Mouse (Mus musculus) adipocyte (in vitro differentiated cells): ENCODE measurements around the gene Coq10b.
"Not testable (repeated sequence)": the region's sequence is repeated elsewhere in the genome, so short reads cannot be mapped to it uniquely, and the experiment has no call there.

Source experiments
- DNase-seq: peaks from one replicate; pipeline ENCODE4 v3.0.0-alpha.2; 2016; ENCODE audit warnings: low spot score

The Coq10b gene

DNA sequence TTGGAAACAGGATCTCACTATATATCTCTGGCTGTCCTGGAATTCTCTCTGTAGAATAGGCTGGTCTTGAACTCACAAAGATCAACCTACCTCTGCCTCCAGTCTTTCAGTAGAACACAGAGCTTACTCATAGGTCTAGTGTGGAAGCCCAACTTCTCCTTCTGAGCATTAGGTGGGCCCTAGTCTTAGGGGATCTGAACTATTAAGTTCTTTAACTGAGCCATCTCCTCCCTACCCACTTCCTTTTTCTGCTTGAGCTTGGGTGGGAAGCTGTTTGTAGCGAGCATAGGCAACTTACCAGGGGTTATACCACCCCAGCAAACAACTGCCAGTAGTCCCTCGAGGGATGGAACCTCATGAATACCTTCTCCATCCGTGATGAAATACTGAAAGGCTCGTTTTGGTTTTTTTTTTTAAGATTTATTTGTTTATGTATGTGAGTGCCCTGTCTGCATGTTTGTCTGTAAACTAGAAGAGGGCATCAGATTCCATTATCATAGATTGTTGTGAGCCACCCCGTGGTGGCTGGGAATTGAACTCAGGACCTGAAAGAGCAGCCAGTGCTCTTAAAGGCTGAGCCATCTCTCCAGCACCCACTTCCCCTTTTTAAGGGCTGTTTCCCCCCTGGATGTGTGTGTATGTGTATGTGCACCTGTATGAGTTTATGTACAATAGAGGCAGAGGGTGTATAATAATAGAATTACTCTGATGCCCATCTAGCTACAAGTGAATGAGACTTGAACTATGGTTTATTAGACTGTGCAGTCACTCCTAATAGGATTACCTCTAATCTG is 2.9 kb downstream of the Coq10b start:
- DNase-seq: no peak

DNA sequence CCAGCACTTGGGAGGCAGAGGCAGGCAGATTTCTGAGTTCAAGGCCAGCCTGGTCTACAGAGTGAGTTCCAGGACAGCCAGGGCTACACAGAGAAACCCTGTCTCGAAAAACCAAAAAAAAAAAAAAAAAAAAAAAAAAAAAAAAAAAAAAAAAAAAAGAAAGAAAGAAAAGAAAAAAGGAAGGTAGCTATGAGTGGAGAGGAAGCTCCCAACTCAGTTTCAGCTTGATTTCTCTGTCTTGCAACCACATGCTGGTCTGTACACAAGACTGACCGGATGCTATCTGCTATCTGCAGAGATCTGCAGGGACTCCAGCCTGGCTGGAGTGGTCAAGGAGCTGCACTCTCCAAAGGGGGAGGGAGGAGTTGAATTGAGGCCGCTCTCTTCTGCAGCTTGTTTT is 5.8 kb downstream of the Coq10b start:
- not testable (repeated sequence) for DNase-seq

DNA sequence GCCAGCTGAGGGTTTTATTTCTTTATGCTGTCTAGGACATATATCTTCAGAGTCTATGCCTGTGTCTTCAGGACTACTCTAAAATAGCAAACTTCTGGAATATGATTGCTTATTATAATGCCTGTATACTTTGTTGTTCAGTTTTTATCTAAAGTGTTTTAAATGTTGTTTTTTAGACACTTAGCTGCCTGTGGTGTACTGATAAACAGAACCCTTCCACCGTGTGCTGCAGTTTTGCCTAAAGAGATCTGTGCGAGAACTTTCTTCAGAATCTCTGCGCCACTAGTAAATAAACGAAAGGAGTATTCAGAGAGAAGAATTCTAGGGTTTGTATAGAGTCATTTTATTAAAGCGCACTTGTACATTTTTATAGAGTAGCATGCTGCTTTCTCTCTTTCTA is 8.5 kb downstream of the Coq10b start:
- DNase-seq: no peak

DNA sequence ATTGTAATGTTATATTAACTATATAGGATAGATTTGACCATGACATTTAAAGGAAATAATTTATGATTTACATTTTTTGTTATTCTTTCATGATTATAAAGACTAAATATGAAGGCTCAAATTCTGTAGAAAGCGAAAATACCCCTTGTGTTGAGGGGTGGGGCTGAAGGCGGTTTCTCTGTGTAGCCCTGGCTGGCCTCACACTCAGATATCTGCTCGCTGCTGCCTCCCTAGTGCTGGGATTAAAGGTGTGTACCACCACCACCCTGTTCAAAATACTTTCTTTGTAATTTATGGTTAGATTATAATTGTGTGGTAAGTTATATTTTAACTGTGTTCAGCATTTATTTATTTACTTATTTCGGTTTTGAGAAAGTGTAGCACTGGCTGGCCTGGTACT is 9.2 kb downstream of the Coq10b start:
- no peak for DNase-seq

DNA sequence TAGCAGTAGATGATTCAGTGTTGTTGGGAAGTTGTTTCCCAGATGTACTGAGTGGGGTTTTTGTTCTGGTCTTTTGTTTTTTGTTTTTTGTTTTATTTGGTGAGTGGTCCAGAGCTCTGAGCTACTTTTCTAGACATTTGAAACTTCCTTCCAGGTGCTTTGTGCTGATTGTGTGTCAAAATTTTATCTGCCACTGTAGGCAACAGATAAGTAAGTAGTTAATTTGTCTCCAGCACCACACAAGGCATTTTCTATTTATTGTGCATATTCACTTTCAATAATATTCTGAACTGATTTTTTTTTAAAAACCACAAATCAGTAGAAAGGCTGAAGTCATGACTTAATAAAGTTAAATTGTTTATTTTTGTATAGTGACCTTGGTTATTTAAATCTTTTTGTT is 19.8 kb downstream of the Coq10b start:
- not testable (repeated sequence) for DNase-seq

DNA sequence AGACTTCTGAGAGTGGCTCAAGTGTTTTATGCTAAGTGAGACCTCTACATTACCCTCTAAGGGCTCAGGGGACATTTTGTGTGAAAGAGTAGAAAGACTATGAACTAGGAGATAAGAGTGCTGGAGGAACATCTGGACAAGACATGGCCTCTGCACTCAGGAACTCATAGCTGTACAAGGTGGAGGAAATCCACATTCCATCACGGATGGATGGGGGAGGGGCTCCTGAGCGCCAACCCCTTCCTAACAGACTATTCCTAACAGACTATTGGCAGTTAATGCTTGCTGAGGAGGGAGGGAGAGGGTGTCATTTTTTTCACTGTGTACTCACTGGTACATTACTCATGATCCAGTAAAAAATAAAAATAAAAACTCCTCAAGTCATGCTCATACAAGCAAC is 22.2 kb downstream of the Coq10b start:
- DNase-seq: no peak

DNA sequence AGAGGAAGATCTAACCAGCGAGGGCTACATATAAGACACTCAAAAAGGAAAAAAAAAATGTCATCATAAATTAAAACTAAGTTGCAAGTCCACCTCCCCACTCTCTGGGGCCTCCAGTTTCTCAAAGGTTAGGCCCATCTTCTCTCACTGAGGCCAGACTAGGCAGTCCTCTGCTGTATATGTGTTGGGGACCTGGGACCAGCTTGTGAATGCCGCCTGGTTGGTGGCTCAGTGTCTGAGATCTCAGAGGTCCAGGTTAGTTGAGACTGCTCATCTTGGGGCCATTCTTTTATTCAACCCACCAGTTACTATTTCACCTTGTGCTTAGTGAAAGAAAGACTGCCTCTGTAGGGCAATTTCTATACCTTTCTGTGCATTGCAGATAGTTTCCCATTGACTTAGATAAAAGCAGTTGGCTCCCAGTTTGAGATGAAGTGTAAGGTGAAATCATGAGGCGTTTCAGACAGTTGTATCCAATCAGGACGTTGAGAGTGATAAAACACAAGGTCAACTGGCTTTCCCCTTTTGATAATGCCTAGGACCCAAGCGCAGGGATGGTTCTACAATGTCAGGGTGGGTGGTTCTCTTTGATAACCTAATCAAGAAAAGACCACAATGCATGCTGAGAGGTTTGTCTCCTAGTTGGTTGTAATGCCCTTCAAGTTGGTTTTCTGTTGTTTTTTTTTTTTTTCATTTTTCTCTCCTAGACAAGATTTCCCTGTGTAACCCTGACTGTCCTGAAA is 23.3 kb downstream of the Coq10b start:
- DNase-seq: no peak

DNA sequence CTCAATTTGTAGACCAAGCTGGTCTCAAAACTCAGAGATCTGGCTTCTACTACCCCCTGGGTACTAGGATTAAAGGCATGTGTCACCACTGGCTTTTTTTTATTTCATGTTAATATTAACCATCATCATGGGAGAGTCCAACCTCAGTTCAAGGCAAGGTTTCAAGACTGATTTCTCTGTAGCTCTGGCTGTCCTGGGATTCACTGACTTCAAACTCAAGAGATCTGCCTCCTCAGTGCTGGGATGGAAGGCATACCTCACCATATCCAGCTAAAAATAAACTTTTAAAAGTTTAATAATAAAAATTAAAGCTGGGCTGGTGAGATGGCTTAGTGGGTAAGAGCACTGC is 23.8 kb downstream of the Coq10b start:
- no peak for DNase-seq

DNA sequence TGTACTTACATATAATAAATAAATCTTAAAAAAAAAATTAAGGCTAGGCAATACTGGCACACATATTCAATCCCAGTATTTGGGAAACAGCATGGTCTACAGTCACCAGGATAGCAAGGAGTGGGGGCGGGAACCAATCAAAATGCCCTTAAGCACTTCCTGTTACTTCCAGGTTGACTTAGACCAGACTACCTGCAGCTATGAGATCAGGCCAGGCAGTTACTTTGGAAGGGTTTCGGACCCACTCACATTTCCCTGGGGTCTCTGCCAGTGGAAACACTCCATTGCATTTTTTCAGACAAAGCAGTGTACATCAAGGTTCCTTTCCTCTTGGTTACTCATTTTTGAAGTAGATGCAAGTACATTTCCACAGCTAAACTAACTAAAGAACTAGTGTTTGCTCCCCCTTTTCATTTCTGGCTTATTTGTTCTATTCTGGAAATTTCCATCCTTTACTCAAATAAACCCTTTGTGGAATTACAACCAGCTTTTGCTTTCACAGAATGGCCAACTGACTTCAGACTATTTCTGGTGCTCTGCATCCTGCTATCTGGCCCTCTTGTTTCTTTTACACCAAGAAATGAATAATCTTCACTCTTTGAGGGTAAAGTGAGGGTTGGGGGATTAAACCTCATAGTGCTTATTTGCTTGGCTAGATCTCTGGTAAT is 24.4 kb downstream of the Coq10b start:
- DNase-seq: no peak

DNA sequence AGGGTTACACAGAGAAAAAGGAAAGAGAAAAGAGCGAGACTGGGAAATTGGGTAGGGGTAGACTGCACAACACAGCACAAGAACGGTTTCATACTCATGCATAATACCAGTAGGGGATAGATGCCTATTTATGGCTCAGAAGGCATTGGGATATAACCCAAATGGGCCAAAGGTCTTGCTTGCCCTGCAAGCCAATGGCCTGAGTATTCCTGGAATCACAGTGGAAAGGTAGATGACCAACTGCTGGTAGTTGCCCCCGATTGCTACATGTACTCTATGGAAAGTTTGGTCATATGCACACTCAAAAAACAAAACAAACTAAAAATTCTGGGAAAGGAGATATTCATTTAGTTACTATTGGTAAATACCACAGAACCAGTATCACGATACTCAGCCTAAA is 27.1 kb downstream of the Coq10b start:
- no peak for DNase-seq

DNA sequence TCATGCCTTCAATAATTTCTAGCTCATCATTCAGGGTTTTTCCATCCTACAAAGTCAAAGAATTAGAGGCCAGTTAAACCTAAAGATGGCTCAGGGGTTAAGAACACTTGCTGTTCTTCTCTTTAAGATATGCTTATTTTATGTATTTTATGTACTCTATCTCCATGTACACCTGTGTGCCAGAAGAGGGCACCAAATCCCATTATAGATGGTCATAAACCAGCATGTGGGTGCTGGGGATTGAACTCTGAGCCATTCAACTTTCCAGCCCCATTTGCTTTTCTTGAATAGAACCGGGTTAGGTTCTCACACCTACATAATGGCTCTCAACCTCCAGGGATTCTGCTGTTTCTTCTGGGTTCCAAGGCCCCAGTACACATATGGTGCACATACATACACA is 29.5 kb downstream of the Coq10b start:
- no peak for DNase-seq

DNA sequence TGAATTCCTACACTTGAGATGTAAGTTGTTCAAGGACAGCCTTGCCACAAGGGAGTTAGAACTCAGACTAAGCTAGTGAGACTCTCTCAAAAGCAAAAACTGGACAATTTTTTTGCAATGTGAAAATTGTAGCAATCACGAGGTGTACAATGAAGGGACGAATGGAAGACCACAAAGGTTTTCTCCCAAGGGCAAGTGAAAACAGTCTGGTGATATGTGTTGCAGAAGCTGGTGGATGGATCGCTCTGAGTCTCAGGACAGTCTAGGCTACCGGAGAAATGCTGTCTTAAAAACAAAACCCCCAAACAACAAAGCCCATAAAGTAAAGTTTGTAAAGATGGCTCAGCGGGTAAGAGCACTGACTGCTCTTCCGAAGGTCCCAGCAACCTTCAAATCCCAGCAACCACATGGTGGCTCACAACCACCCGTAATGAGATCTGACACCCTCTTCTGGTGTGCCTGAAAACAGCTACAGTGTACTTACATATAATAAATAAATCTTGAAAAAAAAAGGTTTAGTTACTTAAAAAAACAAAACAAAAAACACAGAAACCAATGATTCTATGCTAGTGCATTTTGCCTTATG is 33.3 kb downstream of the Coq10b start:
- DNase-seq: no peak

DNA sequence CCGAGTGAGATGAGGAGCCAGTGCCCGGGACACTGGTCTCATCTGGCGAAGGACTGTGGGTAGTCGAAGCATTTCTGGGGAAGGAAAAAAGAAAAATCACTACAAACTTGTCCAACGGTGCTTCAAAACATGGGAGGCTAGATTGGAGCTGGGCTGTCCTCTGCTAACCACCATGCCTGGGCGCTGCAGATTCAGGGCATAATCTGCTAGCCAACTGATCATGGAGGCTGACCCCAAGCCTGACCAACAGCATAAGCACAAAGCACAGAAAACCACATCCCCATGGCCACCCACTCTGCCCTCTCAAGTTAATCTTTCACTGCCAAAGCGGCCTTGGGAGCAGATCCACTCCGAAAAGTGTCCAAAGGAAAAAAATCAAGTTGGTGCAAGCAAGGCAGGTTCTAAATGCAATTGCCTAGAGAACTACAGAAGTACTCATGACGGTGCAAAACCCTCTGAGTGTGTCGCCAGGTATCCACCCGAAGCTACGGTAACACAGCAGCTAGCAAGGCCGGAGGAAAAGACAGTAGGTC is 34.4 kb downstream of the Coq10b start:
- DNase-seq: peak; percentile 55

DNA sequence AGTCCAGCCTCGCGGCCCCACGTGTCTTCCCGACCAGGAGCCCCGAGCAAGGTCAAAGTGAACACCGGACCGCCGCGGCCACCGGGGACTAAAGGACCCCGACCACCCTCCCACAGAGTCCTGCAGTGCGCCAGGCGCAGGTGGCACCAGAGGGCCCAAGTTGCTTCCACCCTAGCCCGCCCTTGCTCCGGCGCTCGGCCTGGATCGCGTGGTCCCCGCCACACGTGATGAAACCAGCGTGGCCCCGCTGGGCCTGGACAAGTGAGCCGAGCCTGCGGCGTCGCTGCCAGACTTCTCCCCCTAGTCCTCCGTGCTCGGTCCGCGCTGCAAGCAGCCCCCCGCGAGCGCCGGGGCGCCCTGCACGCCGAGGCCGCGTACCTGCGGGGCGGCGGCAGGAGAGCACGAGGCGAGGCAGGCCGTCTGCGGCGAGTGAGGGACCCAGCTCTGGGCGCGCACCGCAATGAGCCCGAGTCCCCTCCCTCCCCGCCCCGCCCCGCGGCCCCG is 34.9 kb downstream of the Coq10b start:
- no peak for DNase-seq

DNA sequence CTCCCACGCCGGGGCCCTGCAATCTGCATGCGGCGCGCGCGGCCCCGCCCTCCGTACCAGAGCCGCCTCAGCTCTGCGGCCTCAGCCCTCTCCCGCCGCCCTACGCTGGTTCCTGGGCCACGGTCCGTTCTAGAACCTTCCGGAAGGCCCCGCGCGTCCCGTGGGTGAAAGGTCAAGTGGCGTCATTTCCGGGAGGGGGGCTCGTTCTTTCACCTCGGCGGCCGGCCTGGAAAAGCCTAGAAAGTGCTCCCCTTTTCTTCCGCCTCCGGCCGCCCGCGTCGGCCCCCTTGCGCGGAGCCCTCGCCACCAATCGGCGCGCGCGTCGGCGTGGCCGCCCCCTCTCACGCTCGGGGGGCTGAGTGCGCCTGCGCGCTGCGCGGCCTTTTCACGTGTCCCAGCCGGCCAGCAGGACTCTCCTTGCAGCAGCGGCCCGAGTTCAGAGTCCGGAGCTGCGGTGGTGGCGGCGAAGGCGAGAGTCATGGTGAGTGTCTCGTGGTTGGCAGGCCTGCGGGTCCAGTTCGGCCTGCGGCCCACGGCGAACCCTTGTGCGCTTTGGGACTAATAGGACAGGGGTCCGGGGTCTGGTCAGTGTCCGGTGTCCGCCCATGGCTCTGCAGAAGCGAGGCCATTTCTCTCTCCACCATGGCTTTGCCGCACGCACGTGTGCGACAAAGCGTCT is 35.5 kb downstream of the Coq10b start, which contains the start of the genes Hspe1 and Hspd1:
TSS of gene Hspe1 (plus strand) at position 201 of the 679 bp plus-strand sequence.
TSS of gene Hspd1 (minus strand) at position 312 of the 679 bp plus-strand sequence.
- peak; percentile 99 for DNase-seq

DNA sequence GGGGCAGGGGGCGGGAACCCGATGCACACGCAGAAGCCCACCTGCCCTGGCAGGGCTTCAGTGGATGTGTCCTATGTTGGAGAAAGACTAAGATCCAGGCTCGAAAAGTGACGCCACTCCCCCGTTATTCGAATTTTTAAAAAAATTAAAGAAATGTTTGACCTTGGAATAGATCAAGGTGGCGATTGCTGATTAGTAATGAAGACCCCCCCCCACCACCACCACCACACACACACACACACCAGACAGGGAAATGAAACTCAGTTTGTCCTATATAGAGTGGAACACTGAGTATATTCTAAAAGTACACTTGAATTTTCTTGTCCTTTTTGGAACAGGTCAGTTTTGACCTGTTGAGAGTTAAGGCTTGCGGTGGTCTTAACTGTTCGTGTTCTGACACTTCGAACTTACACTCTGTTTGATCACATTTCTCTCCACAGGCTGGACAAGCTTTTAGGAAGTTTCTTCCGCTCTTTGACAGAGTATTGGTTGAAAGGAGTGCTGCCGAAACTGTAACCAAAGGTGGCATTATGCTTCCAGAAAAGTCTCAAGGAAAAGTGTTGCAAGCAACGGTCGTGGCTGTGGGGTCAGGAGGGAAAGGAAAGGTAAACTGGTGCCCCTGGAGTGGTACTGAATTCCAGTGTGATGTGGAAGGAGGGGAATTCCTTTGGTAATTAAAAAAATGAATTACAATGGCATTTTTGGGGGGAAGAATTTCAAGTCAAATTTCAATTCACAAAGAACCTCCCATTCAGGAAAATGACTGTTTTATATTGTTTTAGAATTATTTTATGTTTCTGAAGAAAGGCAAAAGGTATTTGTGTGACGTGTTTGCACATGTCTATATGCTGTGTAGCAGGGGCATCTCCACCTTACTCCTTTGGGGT is 36.3 kb downstream of the Coq10b start:
- peak; percentile 52 for DNase-seq

DNA sequence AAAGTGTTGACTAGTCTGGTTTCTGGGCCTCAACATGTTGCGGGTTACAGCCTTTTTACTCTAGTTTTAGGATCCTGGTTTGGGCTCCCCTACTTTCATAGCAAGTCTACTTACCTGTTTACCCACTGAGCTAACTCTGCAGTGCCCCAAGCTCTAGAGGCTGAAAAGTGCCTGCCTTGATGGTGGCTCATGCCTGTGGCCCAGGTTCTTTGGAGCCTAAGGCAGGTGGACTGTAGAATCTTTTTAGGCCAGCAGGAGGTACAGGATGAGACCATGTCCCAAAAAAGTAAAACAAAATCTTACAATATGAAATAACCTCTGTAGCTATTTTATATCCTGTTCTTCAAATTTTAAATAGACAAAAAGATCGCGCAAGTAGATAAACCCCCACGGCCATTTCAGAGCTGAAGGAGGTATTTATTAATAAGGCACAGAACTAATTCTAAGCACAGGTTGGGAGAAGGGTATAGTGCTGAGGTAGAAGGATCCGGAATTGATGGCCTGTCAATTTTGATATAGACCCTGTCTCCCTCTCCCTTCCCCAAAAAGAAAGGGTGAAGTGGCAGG is 37.0 kb downstream of the Coq10b start:
- no peak for DNase-seq

DNA sequence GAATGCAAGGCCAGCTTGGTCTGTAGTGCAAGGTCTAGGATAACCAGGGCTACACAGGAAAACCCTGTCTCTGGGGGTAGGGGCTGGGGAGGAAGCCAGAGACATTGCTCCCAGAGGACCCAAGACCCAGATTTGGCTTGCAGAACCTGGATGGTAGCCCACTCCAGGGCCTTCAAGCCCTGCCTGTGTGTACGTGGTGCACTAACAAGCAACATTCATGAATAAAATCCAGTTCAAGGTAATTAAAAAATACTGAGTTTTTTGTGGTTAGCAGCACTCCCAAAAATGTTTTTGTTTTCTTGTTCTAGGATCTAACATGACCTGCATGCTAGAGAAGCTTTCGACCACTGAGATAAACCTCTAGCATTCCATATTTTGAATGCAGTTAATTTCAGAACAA is 39.5 kb downstream of the Coq10b start:
- DNase-seq: no peak

DNA sequence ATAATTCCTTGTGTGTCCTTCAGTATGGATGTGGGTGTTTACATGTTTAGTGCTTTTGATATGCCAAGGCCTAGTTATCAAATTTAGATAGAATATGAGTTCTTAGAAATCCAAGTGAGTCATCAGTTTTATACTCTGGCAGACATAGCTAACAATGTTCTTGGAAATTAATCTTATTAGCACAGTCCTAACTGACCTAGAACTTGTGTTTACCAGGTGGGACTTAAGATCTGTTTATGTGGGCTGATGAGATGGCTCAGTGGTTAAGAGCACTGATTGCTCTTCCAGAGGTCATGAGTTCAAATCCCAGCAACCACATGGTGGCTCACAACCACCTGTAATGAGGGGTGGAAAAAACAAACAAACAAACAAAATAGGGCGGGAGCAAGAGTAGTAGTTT is 39.9 kb downstream of the Coq10b start:
- no peak for DNase-seq

DNA sequence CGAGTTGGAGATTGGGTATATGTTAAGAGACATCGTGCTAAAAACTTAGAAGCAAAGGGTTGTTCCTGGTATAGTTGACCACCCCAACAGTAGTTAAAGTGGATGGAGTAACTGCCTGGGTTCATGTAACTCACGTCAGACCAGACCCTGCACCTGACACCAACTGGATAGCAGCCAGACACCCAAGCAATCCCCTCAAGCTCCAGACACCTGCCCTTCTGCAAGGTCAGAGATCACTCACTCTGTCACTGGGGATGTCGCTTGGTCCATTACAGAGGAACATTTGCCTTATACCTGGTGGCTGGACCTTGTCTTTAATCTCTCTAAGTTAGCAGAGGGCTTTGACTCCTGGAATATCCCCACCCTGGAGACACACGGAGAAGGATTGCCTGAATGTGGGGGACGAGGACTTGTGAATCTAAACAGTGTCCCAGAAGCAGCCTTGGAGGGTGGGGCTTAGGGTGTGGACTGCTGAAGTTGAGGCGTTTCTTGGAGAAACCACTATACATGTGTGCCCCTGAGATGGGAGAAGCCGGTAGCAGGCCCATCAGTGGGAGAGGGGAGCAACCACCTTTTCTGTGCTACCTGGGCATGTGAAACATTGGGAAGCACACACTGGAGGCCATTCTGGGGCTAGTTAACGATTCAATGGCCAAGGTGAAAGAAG is 54.5 kb downstream of the Coq10b start:
- DNase-seq: no peak
